Mouse (Mus musculus): ENCODE measurements around the gene Dok5. TPM values are rescaled to one million over a fixed set of nuclear protein-coding genes. Genes with fewer than 3 reads are reported as not detected.

Gene Dok5
- polyA plus RNA-seq, 2 experiments: 10.8 to 11.9 TPM

GRCm38 (mm10) chr2:170915646-170916045 is 184.0 kb downstream of the Dok5 start:
- no peak overlapping the region for H3K27ac ChIP-seq (replicated peaks; ENCODE audit: low read depth, low read length)
- peaks cover 5% of the 10 kb centered on the region for H3K4me1 ChIP-seq (ENCODE audit: control insufficient read depth, insufficient read depth, low read length)
- DNase-seq (ENCODE audit: low spot score): no peak
- 91% methylated on average over 8 of the region's 8 CpGs for WGBS
- TF ChIP-seq POLR2A (IDR thresholded peaks at IDR 0.05; ENCODE audit: borderline replicate concordance, extremely low read depth, insufficient read depth, insufficient read length): no peak
- H3K9ac ChIP-seq (ENCODE audit: low read depth, low read length, severe bottlenecking): no peak overlapping the region
- H3K4me2 ChIP-seq (replicated peaks; ENCODE audit: low read depth, low read length, severe bottlenecking): no peak overlapping the region
- H3K9me3 ChIP-seq (ENCODE audit: control insufficient read depth, low read length): no peaks in the 10 kb centered on the region
- no peak overlapping the region for H3K4me3 ChIP-seq (replicated peaks; ENCODE audit: low read length)
- no peak for ATAC-seq (ENCODE audit: low FRiP score, low read depth)
- no peaks in the 10 kb centered on the region for H3K27me3 ChIP-seq (ENCODE audit: control insufficient read depth, insufficient read depth, low read length)
- no peaks in the 10 kb centered on the region for H3K36me3 ChIP-seq (ENCODE audit: control insufficient read depth, insufficient read depth, low read length)

GRCm38 (mm10) chr2:170922260-170922659 is 190.7 kb downstream of the Dok5 start:
- Histone ChIP-seq H3K4me2 (replicated peaks; ENCODE audit: low read depth, low read length, severe bottlenecking) (no peak overlapping the region), H3K27ac (replicated peaks; ENCODE audit: low read depth, low read length) (no peak overlapping the region), H3K9me3 (ENCODE audit: control insufficient read depth, low read length) (no peaks in the 10 kb centered on the region), H3K4me1 (ENCODE audit: control insufficient read depth, insufficient read depth, low read length) (peaks cover 7% of the 10 kb centered on the region; the same call in 1 of the 2 replicates), H3K4me3 (replicated peaks; ENCODE audit: low read length) (no peak overlapping the region), H3K27me3 (ENCODE audit: control insufficient read depth, insufficient read depth, low read length) (no peaks in the 10 kb centered on the region), H3K36me3 (ENCODE audit: control insufficient read depth, insufficient read depth, low read length) (no peaks in the 10 kb centered on the region), H3K9ac (ENCODE audit: low read depth, low read length, severe bottlenecking) (no peak overlapping the region)
- DNase-seq (ENCODE audit: low spot score): peak; percentile 86
- ATAC-seq (ENCODE audit: low FRiP score, low read depth): peak; percentile 71; the same call in 1 of the 2 replicates
- no peak for TF ChIP-seq POLR2A (IDR thresholded peaks at IDR 0.05; ENCODE audit: borderline replicate concordance, extremely low read depth, insufficient read depth, insufficient read length)
- whole genome bisulfite sequencing: 5% methylated on average over 3 of the region's 3 CpGs

GRCm38 (mm10) chr2:170924131-170924530 is 192.5 kb downstream of the Dok5 start:
- Histone ChIP-seq H3K4me2 (replicated peaks; ENCODE audit: low read depth, low read length, severe bottlenecking) (no peak overlapping the region), H3K27me3 (ENCODE audit: control insufficient read depth, insufficient read depth, low read length) (no peaks in the 10 kb centered on the region), H3K9me3 (ENCODE audit: control insufficient read depth, low read length) (no peaks in the 10 kb centered on the region), H3K9ac (ENCODE audit: low read depth, low read length, severe bottlenecking) (no peak overlapping the region), H3K4me1 (ENCODE audit: control insufficient read depth, insufficient read depth, low read length) (peaks cover 7% of the 10 kb centered on the region; the same call in 1 of the 2 replicates), H3K4me3 (replicated peaks; ENCODE audit: low read length) (no peak overlapping the region), H3K36me3 (ENCODE audit: control insufficient read depth, insufficient read depth, low read length) (no peaks in the 10 kb centered on the region), H3K27ac (replicated peaks; ENCODE audit: low read depth, low read length) (no peak overlapping the region)
- DNase-seq (ENCODE audit: low spot score): no peak
- no peak for TF ChIP-seq POLR2A (IDR thresholded peaks at IDR 0.05; ENCODE audit: borderline replicate concordance, extremely low read depth, insufficient read depth, insufficient read length)
- WGBS: 88% methylated on average over 4 of the region's 4 CpGs
- ATAC-seq (ENCODE audit: low FRiP score, low read depth): no peak

GRCm38 (mm10) chr2:170926237-170926636 is 194.6 kb downstream of the Dok5 start:
- no peaks in the 10 kb centered on the region for H3K36me3 ChIP-seq (ENCODE audit: control insufficient read depth, insufficient read depth, low read length)
- TF ChIP-seq POLR2A (IDR thresholded peaks at IDR 0.05; ENCODE audit: borderline replicate concordance, extremely low read depth, insufficient read depth, insufficient read length): no peak
- H3K4me1 ChIP-seq (ENCODE audit: control insufficient read depth, insufficient read depth, low read length): peaks cover 7% of the 10 kb centered on the region; the same call in 1 of the 2 replicates
- ATAC-seq (ENCODE audit: low FRiP score, low read depth) (no peak; the same call in 1 of the 2 replicates), DNase-seq (ENCODE audit: low spot score) (no peak)
- WGBS: 69% methylated on average over 9 of the region's 9 CpGs
- no peak overlapping the region for H3K4me3 ChIP-seq (replicated peaks; ENCODE audit: low read length)
- no peak overlapping the region for H3K4me2 ChIP-seq (replicated peaks; ENCODE audit: low read depth, low read length, severe bottlenecking)
- H3K9ac ChIP-seq (ENCODE audit: low read depth, low read length, severe bottlenecking): no peak overlapping the region
- no peaks in the 10 kb centered on the region for H3K27me3 ChIP-seq (ENCODE audit: control insufficient read depth, insufficient read depth, low read length)
- H3K27ac ChIP-seq (replicated peaks; ENCODE audit: low read depth, low read length): no peak overlapping the region
- no peaks in the 10 kb centered on the region for H3K9me3 ChIP-seq (ENCODE audit: control insufficient read depth, low read length)

Other genes starting within 250 kb of the Dok5 start
- 29.5 and 45.0 TPM in 2 replicates for gene Pfdn4, start 235.4 kb upstream of the Dok5 start, polyA plus RNA-seq (2012; rRNA removed)
- gene Pfdn4, start 235.4 kb upstream of the Dok5 start, polyA plus RNA-seq (2014; fragmentation: Nextera tagmentation; extraction: Ambion mirVana): 77.0 and 82.6 TPM in 2 replicates
- 0.03 TPM in 2 replicates for gene Cyp24a1, start 234.7 kb upstream of the Dok5 start, polyA plus RNA-seq (2012; rRNA removed)
- not detected in 2 replicates for gene Cyp24a1, start 234.7 kb upstream of the Dok5 start, polyA plus RNA-seq (2014; fragmentation: Nextera tagmentation; extraction: Ambion mirVana)
- not detected in 2 replicates for gene 4930470P17Rik, start 129.8 kb upstream of the Dok5 start, polyA plus RNA-seq (2012; rRNA removed)
- not detected in 2 replicates for gene 4930470P17Rik, start 129.8 kb upstream of the Dok5 start, polyA plus RNA-seq (2014; fragmentation: Nextera tagmentation; extraction: Ambion mirVana)